Mouse (Mus musculus): ENCODE results near the gene Zfp574. TPM values are rescaled to one million over a fixed set of nuclear protein-coding genes. Genes with fewer than 3 reads are reported as not detected.

Gene Zfp574
- polyA plus RNA-seq, 1 experiment = 3.0 TPM

GRCm38 (mm10) chr7:25080431-25080830 is 8.1 kb downstream of the Zfp574 start:
- Histone ChIP-seq H3K4me1 (ENCODE audit: control insufficient read depth) (peaks cover 47% of the 10 kb centered on the region), H3K36me3 (ENCODE audit: control insufficient read depth) (peaks cover 72% of the 10 kb centered on the region), H3K4me3 (replicated peaks) (no peak overlapping the region), H3K9me3 (ENCODE audit: control insufficient read depth, low read length) (peaks cover 18% of the 10 kb centered on the region), H3K27me3 (ENCODE audit: control insufficient read depth) (peaks cover 2% of the 10 kb centered on the region; the same call in 1 of the 2 replicates)
- TF ChIP-seq TAL1 (IDR thresholded peaks at IDR 0.05; ENCODE audit: low read length) (no peak), GATA1 (IDR thresholded peaks at IDR 0.05; ENCODE audit: low read length) (no peak)

- peaks cover 18% of the 10 kb centered on the region for H3K9me3 ChIP-seq (ENCODE audit: control insufficient read depth, low read length)
- no peak for TF ChIP-seq TAL1 (IDR thresholded peaks at IDR 0.05; ENCODE audit: low read length)
- no peak for TF ChIP-seq GATA1 (IDR thresholded peaks at IDR 0.05; ENCODE audit: low read length)
- H3K36me3 ChIP-seq (ENCODE audit: control insufficient read depth) = peaks cover 81% of the 10 kb centered on the region
- peaks cover 36% of the 10 kb centered on the region for H3K4me1 ChIP-seq (ENCODE audit: control insufficient read depth)
- H3K27me3 ChIP-seq (ENCODE audit: control insufficient read depth) = peaks cover 2% of the 10 kb centered on the region; the same call in 1 of the 2 replicates
- no peak overlapping the region for H3K4me3 ChIP-seq (replicated peaks)
These were observed 10.1 kb downstream of the Zfp574 start for GRCm38 (mm10) chr7:25082510-25082909.

- no peak for TF ChIP-seq TAL1 (IDR thresholded peaks at IDR 0.05; ENCODE audit: low read length)
These were observed 12.3 kb downstream of the Zfp574 start for GRCm38 (mm10) chr7:25084621-25085020.

GRCm38 (mm10) chr7:25086656-25087055 is 14.3 kb downstream of the Zfp574 start:
- TF ChIP-seq GATA1 (IDR thresholded peaks at IDR 0.05; ENCODE audit: low read length) (no peak), TAL1 (IDR thresholded peaks at IDR 0.05; ENCODE audit: low read length) (no peak)
- H3K4me3 ChIP-seq (replicated peaks) = no peak overlapping the region
- peaks cover 47% of the 10 kb centered on the region for H3K36me3 ChIP-seq (ENCODE audit: control insufficient read depth)
- no peaks in the 10 kb centered on the region for H3K27me3 ChIP-seq (ENCODE audit: control insufficient read depth)
- peaks cover 3% of the 10 kb centered on the region; the same call in 1 of the 2 replicates for H3K9me3 ChIP-seq (ENCODE audit: control insufficient read depth, low read length)
- H3K4me1 ChIP-seq (ENCODE audit: control insufficient read depth) = peaks cover 18% of the 10 kb centered on the region

More at GRCm38 (mm10) chr7:25084621-25085020, 12.3 kb downstream of the Zfp574 start:
- Histone ChIP-seq H3K4me3 (replicated peaks) (no peak overlapping the region), H3K27me3 (ENCODE audit: control insufficient read depth) (peaks cover 2% of the 10 kb centered on the region; the same call in 1 of the 2 replicates), H3K9me3 (ENCODE audit: control insufficient read depth, low read length) (peaks cover 18% of the 10 kb centered on the region), H3K36me3 (ENCODE audit: control insufficient read depth) (peaks cover 68% of the 10 kb centered on the region), H3K4me1 (ENCODE audit: control insufficient read depth) (peaks cover 21% of the 10 kb centered on the region)

GRCm38 (mm10) chr7:25087256-25087912 is 15.0 kb downstream of the Zfp574 start:
- no peaks in the 10 kb centered on the region for H3K27me3 ChIP-seq (ENCODE audit: control insufficient read depth)
- no peak overlapping the region for H3K4me3 ChIP-seq (replicated peaks)
- H3K9me3 ChIP-seq (ENCODE audit: control insufficient read depth, low read length) = no peaks in the 10 kb centered on the region
- H3K4me1 ChIP-seq (ENCODE audit: control insufficient read depth) = peaks cover 18% of the 10 kb centered on the region
- TF ChIP-seq GATA1 (IDR thresholded peaks at IDR 0.05; ENCODE audit: low read length) = no peak
- no peak for TF ChIP-seq TAL1 (IDR thresholded peaks at IDR 0.05; ENCODE audit: low read length)
- H3K36me3 ChIP-seq (ENCODE audit: control insufficient read depth) = peaks cover 40% of the 10 kb centered on the region

- Histone ChIP-seq H3K27me3 (ENCODE audit: control insufficient read depth) (no peaks in the 10 kb centered on the region), H3K9me3 (ENCODE audit: control insufficient read depth, low read length) (no peaks in the 10 kb centered on the region), H3K4me3 (replicated peaks) (no peak overlapping the region), H3K36me3 (ENCODE audit: control insufficient read depth) (peaks cover 34% of the 10 kb centered on the region), H3K4me1 (ENCODE audit: control insufficient read depth) (peaks cover 18% of the 10 kb centered on the region)
- TF ChIP-seq GATA1 (IDR thresholded peaks at IDR 0.05; ENCODE audit: low read length) (no peak), TAL1 (IDR thresholded peaks at IDR 0.05; ENCODE audit: low read length) (no peak)
These were observed 15.6 kb downstream of the Zfp574 start for GRCm38 (mm10) chr7:25087972-25088371.

- Histone ChIP-seq H3K36me3 (ENCODE audit: control insufficient read depth) (peaks cover 28% of the 10 kb centered on the region), H3K27me3 (ENCODE audit: control insufficient read depth) (no peaks in the 10 kb centered on the region), H3K9me3 (ENCODE audit: control insufficient read depth, low read length) (no peaks in the 10 kb centered on the region), H3K4me1 (ENCODE audit: control insufficient read depth) (peaks cover 18% of the 10 kb centered on the region), H3K4me3 (replicated peaks) (no peak overlapping the region)
- TF ChIP-seq GATA1 (IDR thresholded peaks at IDR 0.05; ENCODE audit: low read length) (no peak), TAL1 (IDR thresholded peaks at IDR 0.05; ENCODE audit: low read length) (no peak)
These were observed 16.2 kb downstream of the Zfp574 start for GRCm38 (mm10) chr7:25088531-25088930.

GRCm38 (mm10) chr7:25088968-25089367 is 16.6 kb downstream of the Zfp574 start:
- H3K4me1 ChIP-seq (ENCODE audit: control insufficient read depth) = peaks cover 17% of the 10 kb centered on the region
- no peak for TF ChIP-seq GATA1 (IDR thresholded peaks at IDR 0.05; ENCODE audit: low read length)
- TF ChIP-seq TAL1 (IDR thresholded peaks at IDR 0.05; ENCODE audit: low read length) = no peak
- H3K36me3 ChIP-seq (ENCODE audit: control insufficient read depth) = peaks cover 24% of the 10 kb centered on the region
- no peaks in the 10 kb centered on the region for H3K27me3 ChIP-seq (ENCODE audit: control insufficient read depth)
- no peak overlapping the region for H3K4me3 ChIP-seq (replicated peaks)
- H3K9me3 ChIP-seq (ENCODE audit: control insufficient read depth, low read length) = no peaks in the 10 kb centered on the region

GRCm38 (mm10) chr7:25089875-25090274 is 17.5 kb downstream of the Zfp574 start:
- no peak for TF ChIP-seq TAL1 (IDR thresholded peaks at IDR 0.05; ENCODE audit: low read length)
- TF ChIP-seq GATA1 (IDR thresholded peaks at IDR 0.05; ENCODE audit: low read length) = no peak
- H3K4me3 ChIP-seq (replicated peaks) = no peak overlapping the region
- peaks cover 3% of the 10 kb centered on the region; the same call in 1 of the 2 replicates for H3K27me3 ChIP-seq (ENCODE audit: control insufficient read depth)
- peaks cover 15% of the 10 kb centered on the region for H3K36me3 ChIP-seq (ENCODE audit: control insufficient read depth)
- H3K4me1 ChIP-seq (ENCODE audit: control insufficient read depth) = peaks cover 9% of the 10 kb centered on the region
- H3K9me3 ChIP-seq (ENCODE audit: control insufficient read depth, low read length) = no peaks in the 10 kb centered on the region
